Mouse (Mus musculus) liver, embryonic 16.5 days (tissue): Measurements from ENCODE around the gene Anks1b. TPM values are rescaled to one million over a fixed set of nuclear protein-coding genes. Genes with fewer than 3 reads are reported as not detected.
"Not testable (repeated sequence)": the region's sequence is repeated elsewhere in the genome, so short reads cannot be mapped to it uniquely, and the experiment has no call there.

ENCODE experiments used
- ATAC-seq: fragments of 200-750 bp; cut with Nextera tagmentation; 2 replicates; pipeline ENCODE4 v1.8.0; 2017; ENCODE audit warnings: low read depth, mild to moderate bottlenecking, moderate number of reproducible peaks, moderate library complexity
- H3K27ac ChIP-seq: fragments of 300-500 bp; sonication (generic); 2 replicates; pipeline ENCODE4 v1.5.1; 2014; ENCODE audit warnings: mild to moderate bottlenecking, low read length
- H3K27me3 ChIP-seq: fragments of 300-500 bp; sonication (generic); 2 replicates; pipeline ENCODE4 v1.6.1; 2014; ENCODE audit warnings: low read depth, low read length, mixed read lengths; ENCODE audit not compliant: control insufficient read depth, insufficient read depth
- H3K36me3 ChIP-seq: fragments of 300-500 bp; sonication (generic); 2 replicates; pipeline ENCODE4 v1.6.1; 2014; ENCODE audit warnings: mild to moderate bottlenecking; ENCODE audit not compliant: control insufficient read depth, insufficient read depth
- H3K4me1 ChIP-seq: fragments of 300-500 bp; sonication (generic); 2 replicates; pipeline ENCODE4 v1.6.1; 2014; ENCODE audit warnings: low read depth, low read length, mixed read lengths; ENCODE audit not compliant: control insufficient read depth
- H3K4me2 ChIP-seq: fragments of 300-500 bp; sonication (generic); 2 replicates; pipeline ENCODE4 v1.6.1; 2014; ENCODE audit warnings: low read depth, low read length, mixed read lengths
- H3K4me3 ChIP-seq: fragments of 300-500 bp; sonication (generic); 2 replicates; pipeline ENCODE4 v1.5.1; 2014; ENCODE audit warnings: low read depth, mild to moderate bottlenecking, low read length
- H3K9ac ChIP-seq: fragments of 300-500 bp; sonication (generic); 2 replicates; pipeline ENCODE4 v1.6.1; 2014; ENCODE audit warnings: low read depth, low read length
- H3K9me3 ChIP-seq: fragments of 300-500 bp; sonication (generic); replicated peaks from 2 replicates; pipeline ENCODE4 v1.6.1; 2016; ENCODE audit warnings: low read length; ENCODE audit not compliant: control insufficient read depth
- WGBS: fragments of 180-500 bp; shearing (Covaris S2); extraction: QIAGEN DNeasy Blood & Tissue Kit; methylation state at CpG from one replicate; pipeline ENCODE4 v1.1.7; 2014; ENCODE audit not compliant: insufficient replicate concordance; 5-methylcytosine and 5-hydroxymethylcytosine counted together
- polyA plus RNA-seq: library from polyadenylated mRNA; unstranded; fragments of >200 nt; fragmentation: Nextera tagmentation; extraction: Ambion mirVana; gene quantifications from 2 replicates; pipeline ENCODE4 v1.2.1, GENCODE M21; 2015

Anks1b gene
- polyA plus RNA-seq, 1 experiment from 2014 or later = not detected

DNA sequence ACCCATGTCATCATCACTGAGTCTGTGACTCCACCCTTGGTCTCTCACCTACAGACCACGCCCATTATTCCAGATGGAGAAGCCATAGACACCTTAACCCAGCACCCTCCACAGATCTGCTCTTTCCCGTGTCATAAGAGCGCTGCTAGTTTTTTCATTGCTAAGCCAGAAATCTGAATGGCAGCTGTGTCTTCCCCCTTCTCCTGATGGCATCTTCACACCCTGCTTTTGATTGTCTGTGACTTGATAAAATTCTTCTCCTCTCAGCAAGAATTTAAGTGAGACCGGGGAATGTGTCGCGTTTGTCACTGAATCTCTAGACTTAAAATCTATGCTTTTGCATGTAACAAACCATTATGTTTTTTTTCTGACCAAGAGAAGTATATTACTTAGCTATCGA, 736.1 kb downstream of the Anks1b start:
- H3K9me3 ChIP-seq = no peaks in the 10 kb centered on the region
- no peaks in the 10 kb centered on the region for H3K36me3 ChIP-seq
- no peak overlapping the region for H3K4me2 ChIP-seq
- H3K27ac ChIP-seq = no peak overlapping the region
- ATAC-seq = no peak
- H3K4me3 ChIP-seq = no peak overlapping the region
- no peaks in the 10 kb centered on the region for H3K27me3 ChIP-seq
- no peaks in the 10 kb centered on the region for H3K4me1 ChIP-seq
- no peak overlapping the region for H3K9ac ChIP-seq
- 67% methylated on average over 7 of the region's 7 CpGs for WGBS

DNA sequence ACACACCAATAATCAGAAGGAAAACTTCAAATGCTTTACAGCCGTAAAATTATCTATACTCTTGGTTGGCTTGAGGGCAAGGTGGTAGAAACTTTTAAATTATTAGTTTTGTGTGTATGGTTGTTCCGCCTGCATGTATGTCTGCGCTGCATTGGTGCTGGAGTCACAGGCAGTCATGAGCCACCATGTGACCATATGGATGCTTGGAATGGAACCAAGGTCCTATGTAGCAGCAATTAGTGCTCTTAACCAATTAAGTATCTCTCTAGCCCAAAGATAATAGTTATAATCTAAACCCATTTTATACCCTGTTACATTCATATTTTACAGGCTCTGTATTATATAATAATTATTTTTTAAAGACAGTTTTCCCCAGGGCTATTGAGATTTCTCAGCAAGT, 739.7 kb downstream of the Anks1b start:
- Histone ChIP-seq H3K27ac (no peak overlapping the region), H3K4me2 (no peak overlapping the region), H3K4me1 (no peaks in the 10 kb centered on the region), H3K4me3 (no peak overlapping the region), H3K9ac (no peak overlapping the region), H3K9me3 (no peaks in the 10 kb centered on the region), H3K27me3 (no peaks in the 10 kb centered on the region), H3K36me3 (no peaks in the 10 kb centered on the region)
- WGBS = 73% methylated on average over 3 of the region's 3 CpGs
- no peak for ATAC-seq

DNA sequence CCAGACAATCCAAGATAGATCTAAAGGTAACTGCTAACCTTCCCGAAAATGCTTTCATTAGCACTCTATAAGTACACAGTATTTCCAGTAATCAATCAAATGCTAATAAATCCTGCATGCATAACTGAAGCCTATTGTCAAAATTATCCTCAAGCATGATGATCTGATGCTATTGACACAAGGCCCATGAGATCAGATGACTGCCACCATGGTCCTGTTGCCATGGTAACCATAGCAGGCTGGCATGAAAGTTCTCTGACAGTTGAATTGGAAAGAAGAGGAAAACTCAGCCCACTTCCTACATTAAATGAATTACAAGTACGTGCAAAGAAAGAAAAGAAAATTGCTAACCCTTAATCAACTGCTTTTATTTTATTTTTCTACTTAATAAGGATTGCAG, 741.9 kb downstream of the Anks1b start:
- 52% methylated on average over 2 of the region's 2 CpGs for WGBS
- Histone ChIP-seq H3K9ac (no peak overlapping the region), H3K36me3 (no peaks in the 10 kb centered on the region), H3K27ac (no peak overlapping the region), H3K4me3 (no peak overlapping the region), H3K4me1 (no peaks in the 10 kb centered on the region), H3K4me2 (no peak overlapping the region), H3K9me3 (no peaks in the 10 kb centered on the region), H3K27me3 (no peaks in the 10 kb centered on the region)
- no peak for ATAC-seq

DNA sequence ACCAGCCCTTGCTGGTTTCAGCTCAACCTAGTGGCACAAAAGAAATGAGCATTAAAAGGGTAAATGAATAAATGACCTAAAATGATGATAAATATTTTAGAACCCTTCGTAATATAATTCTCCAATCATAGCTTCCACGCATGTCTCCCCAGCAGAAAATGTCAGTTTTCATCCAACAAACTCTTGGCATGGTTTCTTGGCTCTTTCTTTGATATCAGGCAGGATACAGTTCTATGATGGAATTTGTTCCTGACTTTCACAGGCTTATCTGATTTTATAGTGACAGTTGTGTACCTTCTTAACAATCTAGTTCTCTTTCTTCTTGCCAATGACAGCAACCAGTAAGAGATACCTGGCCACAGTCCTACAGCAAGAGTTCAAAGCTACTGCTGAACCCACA, 743.3 kb downstream of the Anks1b start:
- ATAC-seq = no peak
- Histone ChIP-seq H3K4me3 (no peak overlapping the region), H3K27ac (no peak overlapping the region), H3K4me1 (no peaks in the 10 kb centered on the region), H3K27me3 (no peaks in the 10 kb centered on the region), H3K4me2 (no peak overlapping the region), H3K9me3 (no peaks in the 10 kb centered on the region), H3K36me3 (no peaks in the 10 kb centered on the region), H3K9ac (no peak overlapping the region)
- WGBS = 62% methylated on average over 2 of the region's 2 CpGs

DNA sequence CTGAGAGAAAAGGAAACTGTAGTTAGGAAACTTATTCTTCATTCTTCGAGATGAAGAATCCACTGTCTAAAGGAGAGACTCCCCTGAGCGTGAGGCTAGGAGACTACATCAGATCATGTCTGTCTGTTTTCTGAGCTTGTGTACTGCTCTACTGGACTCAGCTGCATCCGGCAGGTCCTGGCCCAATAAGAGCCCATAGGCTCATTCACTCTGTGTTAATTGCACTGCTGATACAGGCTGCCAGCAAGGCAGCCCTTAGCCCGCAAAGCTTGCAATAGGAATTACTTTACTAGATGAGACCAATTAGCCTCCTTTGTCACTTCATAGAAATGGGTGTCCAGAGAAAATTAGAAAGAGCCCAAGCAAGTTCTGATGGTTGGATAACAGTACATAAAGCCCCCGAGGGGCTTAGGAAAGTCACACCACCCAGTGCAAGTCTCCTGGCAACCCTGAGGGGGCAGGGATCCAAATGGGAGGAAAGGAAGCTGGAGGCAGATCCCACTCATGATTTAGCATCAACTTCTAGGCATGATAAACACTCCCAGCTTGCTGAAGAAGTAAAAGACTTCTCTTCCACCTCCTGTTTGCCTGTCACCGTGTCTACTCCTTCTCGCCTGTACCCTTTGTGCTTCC, 744.5 kb downstream of the Anks1b start:
- no peak overlapping the region for H3K9ac ChIP-seq
- no peak overlapping the region for H3K27ac ChIP-seq
- no peaks in the 10 kb centered on the region for H3K9me3 ChIP-seq
- H3K27me3 ChIP-seq = no peaks in the 10 kb centered on the region
- H3K36me3 ChIP-seq = no peaks in the 10 kb centered on the region
- no peak overlapping the region for H3K4me2 ChIP-seq
- 61% methylated on average over 7 of the region's 7 CpGs for WGBS
- H3K4me3 ChIP-seq = no peak overlapping the region
- no peaks in the 10 kb centered on the region for H3K4me1 ChIP-seq
- no peak for ATAC-seq

DNA sequence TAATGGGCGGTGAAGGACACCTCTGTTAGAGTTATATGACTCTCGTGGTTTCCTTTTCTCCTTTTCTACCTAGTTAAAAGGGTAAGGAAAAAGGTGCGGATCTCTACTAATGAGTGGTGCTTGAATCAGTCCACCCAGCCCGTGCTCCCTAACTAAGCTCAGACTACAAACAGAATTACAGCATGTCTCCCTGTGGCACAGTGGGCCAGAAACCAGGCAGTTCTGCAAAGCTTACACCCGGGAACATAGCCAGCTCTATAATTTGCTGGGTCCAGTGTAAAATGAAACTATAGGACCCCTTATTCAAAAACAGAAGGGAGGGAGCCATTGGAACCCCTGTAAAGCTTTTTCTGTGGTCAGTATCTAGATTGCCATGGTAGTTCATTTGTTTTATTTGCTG, 754.2 kb downstream of the Anks1b start:
- H3K4me2 ChIP-seq = no peak overlapping the region
- no peak for ATAC-seq
- no peak overlapping the region for H3K4me3 ChIP-seq
- no peak overlapping the region for H3K27ac ChIP-seq
- no peaks in the 10 kb centered on the region for H3K9me3 ChIP-seq
- WGBS = 58% methylated on average over 5 of the region's 5 CpGs
- H3K9ac ChIP-seq = no peak overlapping the region
- H3K27me3 ChIP-seq = no peaks in the 10 kb centered on the region
- no peaks in the 10 kb centered on the region for H3K4me1 ChIP-seq
- H3K36me3 ChIP-seq = no peaks in the 10 kb centered on the region

DNA sequence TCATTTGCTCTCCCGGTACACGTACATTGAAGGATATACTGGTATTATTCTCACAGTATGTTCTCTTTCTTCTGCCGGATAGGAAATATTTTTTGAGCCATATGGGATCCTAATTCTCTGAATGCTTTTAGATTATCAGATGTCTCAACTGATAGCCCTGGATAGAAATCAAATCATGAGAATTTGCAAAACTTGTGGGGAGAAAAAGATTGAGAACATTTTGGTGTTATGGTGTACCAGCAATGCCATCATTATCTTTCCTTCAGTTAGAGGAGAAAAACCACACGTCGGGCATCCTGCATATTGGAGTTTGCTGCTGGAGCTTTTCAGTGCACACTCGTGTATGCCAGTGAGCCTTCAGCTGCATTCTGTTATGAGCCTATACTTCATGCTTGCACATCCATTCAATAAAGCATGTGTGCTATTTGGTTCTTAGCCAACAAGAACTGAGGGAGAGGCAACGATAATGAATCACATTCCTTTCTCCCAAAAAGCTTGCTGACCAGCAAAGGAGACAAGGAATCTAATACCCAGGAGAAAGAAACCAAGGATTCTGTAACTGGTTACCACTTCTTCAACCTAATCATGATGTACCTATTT, 756.9 kb downstream of the Anks1b start:
- no peak overlapping the region for H3K4me3 ChIP-seq
- no peaks in the 10 kb centered on the region for H3K4me1 ChIP-seq
- no peak for ATAC-seq
- no peak overlapping the region for H3K9ac ChIP-seq
- no peak overlapping the region for H3K27ac ChIP-seq
- no peaks in the 10 kb centered on the region for H3K27me3 ChIP-seq
- H3K9me3 ChIP-seq = no peaks in the 10 kb centered on the region
- no peak overlapping the region for H3K4me2 ChIP-seq
- H3K36me3 ChIP-seq = no peaks in the 10 kb centered on the region
- 66% methylated on average over 7 of the region's 7 CpGs for WGBS

DNA sequence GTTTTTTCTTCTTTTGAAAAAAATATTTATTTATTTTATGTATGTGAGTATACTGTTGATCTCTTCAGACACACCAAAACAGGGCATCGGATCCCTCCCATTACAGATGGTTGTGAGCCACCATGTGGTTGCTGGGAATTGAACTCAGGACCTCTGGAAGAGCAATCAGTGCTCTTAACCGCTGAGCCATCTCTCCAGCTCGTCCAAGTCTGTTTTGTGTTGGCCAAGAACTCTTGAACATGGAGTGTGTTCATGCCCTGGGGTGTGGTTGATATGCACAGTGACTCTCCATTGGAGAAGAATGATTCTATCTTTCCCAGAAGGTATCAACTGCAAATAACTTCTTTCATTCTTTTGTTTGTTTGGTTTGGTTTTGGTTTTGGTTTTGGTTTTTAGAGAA, 757.5 kb downstream of the Anks1b start:
- not testable (repeated sequence) for H3K9ac ChIP-seq, H3K9me3 ChIP-seq, H3K4me3 ChIP-seq, ATAC-seq, H3K4me1 ChIP-seq, H3K4me2 ChIP-seq, H3K27ac ChIP-seq, H3K36me3 ChIP-seq, H3K27me3 ChIP-seq
- WGBS = 51% methylated on average over 3 of the region's 3 CpGs

DNA sequence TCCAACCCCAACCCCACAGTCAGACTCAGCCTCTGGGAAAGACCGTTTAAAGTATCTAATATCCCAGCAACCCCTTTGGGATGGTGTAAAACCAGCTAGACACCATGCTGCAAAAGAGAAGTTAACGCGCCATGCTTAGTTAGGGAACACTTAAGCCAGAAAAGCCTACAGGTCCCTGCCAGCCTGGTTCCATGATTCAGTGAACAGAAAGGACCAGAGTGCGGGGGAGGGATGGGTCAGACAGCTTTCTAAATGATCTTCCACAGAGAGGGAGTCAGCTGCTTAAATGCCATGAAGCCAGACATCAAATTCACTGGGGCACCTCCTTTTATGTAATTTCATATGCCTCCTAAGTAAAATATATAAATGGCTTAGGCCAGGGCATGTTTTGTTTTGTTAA, 764.0 kb downstream of the Anks1b start:
- H3K4me3 ChIP-seq = no peak overlapping the region
- H3K9ac ChIP-seq = no peak overlapping the region
- H3K4me2 ChIP-seq = no peak overlapping the region
- H3K27ac ChIP-seq = no peak overlapping the region
- no peaks in the 10 kb centered on the region for H3K27me3 ChIP-seq
- no peaks in the 10 kb centered on the region for H3K9me3 ChIP-seq
- 72% methylated on average over 4 of the region's 4 CpGs for WGBS
- H3K36me3 ChIP-seq = no peaks in the 10 kb centered on the region
- ATAC-seq = no peak
- H3K4me1 ChIP-seq = no peaks in the 10 kb centered on the region
